Mouse (Mus musculus) heart, postnatal 0 days (tissue): Measurements from ENCODE around the gene Pxmp2.

Experiments
- CTCF ChIP-seq: IDR thresholded peaks from 2 replicates; pipeline ENCODE4 v1.5.1; 2016; ENCODE audit warnings: antibody characterized with exemption, control low read depth, low read depth
- EP300 ChIP-seq: IDR thresholded peaks from 2 replicates; pipeline ENCODE4 v1.6.1; 2016; ENCODE audit warnings: antibody characterized with exemption, low read depth

GRCm38 (mm10) chr5:110284536-110284935 is 1.4 kb downstream of the Pxmp2 start:
- peak; percentile 42 for TF ChIP-seq CTCF
- TF ChIP-seq EP300: no peak
